Comparison of ENCODE assay signal across 21 mouse cellular contexts in the genomic region with DNA sequence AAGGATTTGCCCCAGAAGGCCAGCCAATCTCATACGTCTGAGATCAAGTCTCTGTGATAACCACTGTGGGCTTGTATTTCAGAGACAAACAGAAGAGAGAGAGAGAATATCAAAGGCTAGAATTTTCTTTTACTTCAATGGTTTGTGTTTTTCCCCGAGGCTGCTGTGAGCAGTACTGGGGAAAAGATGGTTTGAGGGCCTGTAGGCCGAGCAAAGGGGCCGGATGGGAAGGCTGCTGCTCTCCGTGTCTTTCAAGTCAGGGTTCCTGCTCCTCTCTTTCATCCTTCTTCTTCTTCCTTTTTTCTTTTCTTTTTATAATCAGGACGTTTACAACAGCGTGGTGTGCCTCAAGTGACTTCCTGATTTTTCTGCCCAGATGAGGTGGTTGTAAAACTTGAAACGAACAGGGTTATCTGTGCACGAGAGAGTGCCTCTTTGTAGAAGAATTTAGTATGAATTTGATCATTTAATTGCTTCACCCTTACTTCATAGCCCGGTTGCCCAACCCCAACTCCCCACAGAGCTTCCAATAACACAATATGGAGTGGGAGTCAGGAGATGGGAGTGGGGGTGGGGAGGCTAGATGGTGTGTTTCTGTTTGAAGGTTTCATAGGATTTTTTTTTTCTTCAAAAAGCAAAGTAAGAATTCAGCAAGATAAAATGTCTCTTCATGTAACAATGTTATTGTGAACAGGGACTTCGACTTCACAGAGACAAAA. TPM values are rescaled to one million over a fixed set of nuclear protein-coding genes. Genes with fewer than 3 reads are reported as not detected.
"Had no signal": no experiment of that assay in that cellular context is flagged by ENCODE, and none has a peak within 500 bp of the region (broad histone marks: within the 10 kb centered on the region; RNA-seq: fewer than 3 reads in every experiment).

No protein-coding gene starts in this region.

- H3K36me3 ChIP-seq: kidney, embryonic 15.5 days; limb, embryonic 13.5 days; neural tube, embryonic 15.5 days had no signal

- H3K4me3 ChIP-seq: kidney, embryonic 15.5 days; limb, embryonic 13.5 days; neural tube, embryonic 15.5 days had no signal

- H3K27ac ChIP-seq: kidney, embryonic 15.5 days; limb, embryonic 13.5 days; liver, embryonic 14.5 days; neural tube, embryonic 15.5 days had no signal

- DNase-seq: kidney, adult 2 months; kidney, postnatal 14 days; left cerebral cortex, postnatal 4 days; lung, adult 18-20 months; right cerebral cortex, adult 18-20 months; thymus, postnatal 36 days had no signal

- H3K9me3 ChIP-seq: kidney, embryonic 15.5 days; limb, embryonic 13.5 days; neural tube, embryonic 15.5 days had no signal

- H3K27me3 ChIP-seq: kidney, embryonic 15.5 days; limb, embryonic 13.5 days; neural tube, embryonic 15.5 days had no signal

- H3K9ac ChIP-seq: kidney, embryonic 15.5 days; limb, embryonic 13.5 days; liver, embryonic 14.5 days; neural tube, embryonic 15.5 days had no signal

- ATAC-seq: intestine, embryonic 16.5 days had no signal

- H3K4me2 ChIP-seq: kidney, embryonic 15.5 days; limb, embryonic 13.5 days; neural tube, embryonic 15.5 days had no signal

RNA-seq across cellular contexts. Expression of a gene that starts 16.0 kb away (rescaled TPM):
- polyA plus RNA-seq: liver, embryonic 14.5 days had no signal

RNA-seq across cellular contexts. Expression of a gene that starts 58.6 kb away (rescaled TPM):
- total RNA-seq: layer of hippocampus, adult 8-10 months; layer of hippocampus, postnatal 14 days; left cerebral cortex, adult 18-20 months; left cerebral cortex, postnatal 10 days; left cerebral cortex, postnatal 4 days; liver, adult 2 months had no signal
- polyA plus RNA-seq: intestine, embryonic 16.5 days; kidney, adult 2 months; kidney, embryonic 15.5 days; large intestine, adult 2 months; limb, embryonic 13.5 days; liver, adult 2 months; liver, embryonic 14.5 days; lung, embryonic 16.5 days; neural tube, embryonic 11.5 days; neural tube, embryonic 15.5 days; stomach, embryonic 14.5 days; thymus, postnatal 0 days had no signal
